Mouse (Mus musculus): ENCODE results near the gene Capn11. TPM values are rescaled to one million over a fixed set of nuclear protein-coding genes. Genes with fewer than 3 reads are reported as not detected.

Gene Capn11
- total RNA-seq, 4 experiments from 2014 or later, result 0.89 TPM; not detected in 3

- DNase-seq, result peak; percentile 83
Observed at GRCm38 (mm10) chr17:45596631-45597396, 62.3 kb downstream of the Capn11 start.

GRCm38 (mm10) chr17:45595736-45596390, 63.3 kb downstream of the Capn11 start:
- DNase-seq, result no peak

DNA sequence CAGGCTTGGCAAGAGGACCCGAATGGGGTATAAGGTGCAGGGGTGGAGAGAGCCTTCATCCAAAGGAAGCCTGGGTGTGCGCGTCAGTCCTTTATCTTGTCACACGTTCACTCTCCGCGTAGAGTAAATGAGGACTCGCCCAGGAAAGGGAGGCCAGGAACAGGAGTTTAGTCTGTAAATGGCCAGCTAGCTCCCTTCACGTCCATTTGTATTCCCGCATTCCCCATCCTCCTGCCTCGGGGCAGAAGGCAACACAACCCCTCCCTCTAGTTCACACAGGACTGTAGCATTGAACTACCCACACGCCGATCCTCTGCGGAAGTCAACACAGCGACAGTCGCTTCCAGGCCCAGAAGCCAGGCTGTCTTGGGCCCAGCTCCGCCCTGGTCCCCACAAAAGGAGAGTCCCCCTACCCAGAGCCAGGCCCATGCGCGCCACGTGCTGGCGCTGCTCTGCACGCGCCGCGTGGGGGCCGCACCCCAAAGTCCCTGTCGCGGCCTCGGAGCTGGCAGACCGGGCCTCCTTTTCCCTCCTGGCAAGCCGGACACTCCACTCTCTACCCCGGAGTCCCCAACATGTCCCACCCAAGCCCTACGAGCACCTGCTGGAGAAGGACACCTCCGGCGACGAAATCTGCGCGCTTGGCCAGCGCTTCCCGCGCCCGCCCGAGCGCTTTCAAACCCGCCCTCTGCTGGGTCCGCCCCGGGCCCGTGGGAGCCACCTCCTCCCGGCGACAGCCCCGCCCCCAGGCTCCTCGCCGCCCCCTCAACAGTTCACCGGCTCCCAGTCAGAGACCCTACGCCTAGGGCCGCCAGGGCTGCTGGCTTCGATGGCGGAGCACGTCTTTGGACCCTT, 64.0 kb downstream of the Capn11 start:
- peak; percentile 71 for DNase-seq

DNA sequence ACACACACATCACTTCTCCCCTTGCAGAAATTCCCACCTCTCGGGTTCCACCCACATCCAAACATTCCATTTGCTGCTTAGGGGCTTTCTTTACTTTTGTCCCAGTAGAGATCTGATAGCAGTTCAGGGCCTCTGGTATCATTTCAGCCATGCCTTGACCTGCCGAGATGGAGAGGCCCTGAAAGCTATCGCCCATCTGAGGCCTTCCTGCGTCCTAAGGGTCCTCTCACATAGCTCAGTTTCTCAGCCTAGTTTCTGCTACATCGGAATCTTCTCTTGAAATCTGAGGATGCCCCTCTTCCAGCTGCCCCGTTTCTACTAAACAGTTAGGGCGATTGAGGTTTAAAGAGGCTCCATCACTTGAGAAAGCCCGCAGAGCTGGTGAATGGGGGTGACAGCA, 64.9 kb downstream of the Capn11 start:
- DNase-seq, result no peak

- no peak for DNase-seq
Observed at GRCm38 (mm10) chr17:45593479-45593878, 65.6 kb downstream of the Capn11 start.

DNA sequence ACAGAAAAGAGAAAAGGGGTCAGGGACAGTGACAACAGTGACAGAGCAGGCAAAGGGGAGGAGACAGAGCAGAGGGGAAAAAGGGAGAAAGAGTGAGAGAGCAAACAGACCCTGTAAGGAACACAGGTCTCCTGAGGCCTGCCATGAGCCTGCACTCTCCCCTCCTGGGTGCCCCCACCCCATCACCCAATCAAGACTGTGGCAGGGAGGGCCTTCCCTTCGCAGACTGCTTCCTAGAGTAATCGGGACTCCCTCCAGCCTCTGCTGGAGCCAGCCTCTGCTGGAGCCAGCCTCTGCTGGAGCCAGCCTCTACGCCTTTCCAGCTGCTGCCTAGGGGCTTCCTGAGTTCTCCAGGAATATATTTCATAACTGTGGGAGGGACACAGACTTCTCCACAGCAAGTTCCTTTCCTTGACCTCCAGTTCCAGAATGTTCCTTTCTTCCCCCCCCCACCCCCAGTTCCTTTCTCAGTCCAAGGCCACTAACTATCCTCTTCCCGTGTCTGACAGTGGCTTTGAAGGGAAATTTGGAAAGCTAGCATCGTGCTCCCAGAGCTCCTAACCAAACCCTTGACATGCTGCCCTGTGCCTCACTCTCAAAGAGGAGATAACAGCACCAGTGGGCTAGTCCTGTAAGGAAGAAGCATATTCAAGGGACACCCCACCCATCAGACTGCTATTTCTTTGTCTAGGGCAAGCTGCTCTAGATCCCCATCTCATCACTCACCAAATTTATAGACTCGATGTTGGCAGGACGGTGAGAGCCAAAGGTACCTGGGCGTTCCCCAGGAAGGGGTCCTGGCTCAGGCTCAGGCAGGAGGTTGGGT, 66.3 kb downstream of the Capn11 start:
- DNase-seq, result no peak

DNA sequence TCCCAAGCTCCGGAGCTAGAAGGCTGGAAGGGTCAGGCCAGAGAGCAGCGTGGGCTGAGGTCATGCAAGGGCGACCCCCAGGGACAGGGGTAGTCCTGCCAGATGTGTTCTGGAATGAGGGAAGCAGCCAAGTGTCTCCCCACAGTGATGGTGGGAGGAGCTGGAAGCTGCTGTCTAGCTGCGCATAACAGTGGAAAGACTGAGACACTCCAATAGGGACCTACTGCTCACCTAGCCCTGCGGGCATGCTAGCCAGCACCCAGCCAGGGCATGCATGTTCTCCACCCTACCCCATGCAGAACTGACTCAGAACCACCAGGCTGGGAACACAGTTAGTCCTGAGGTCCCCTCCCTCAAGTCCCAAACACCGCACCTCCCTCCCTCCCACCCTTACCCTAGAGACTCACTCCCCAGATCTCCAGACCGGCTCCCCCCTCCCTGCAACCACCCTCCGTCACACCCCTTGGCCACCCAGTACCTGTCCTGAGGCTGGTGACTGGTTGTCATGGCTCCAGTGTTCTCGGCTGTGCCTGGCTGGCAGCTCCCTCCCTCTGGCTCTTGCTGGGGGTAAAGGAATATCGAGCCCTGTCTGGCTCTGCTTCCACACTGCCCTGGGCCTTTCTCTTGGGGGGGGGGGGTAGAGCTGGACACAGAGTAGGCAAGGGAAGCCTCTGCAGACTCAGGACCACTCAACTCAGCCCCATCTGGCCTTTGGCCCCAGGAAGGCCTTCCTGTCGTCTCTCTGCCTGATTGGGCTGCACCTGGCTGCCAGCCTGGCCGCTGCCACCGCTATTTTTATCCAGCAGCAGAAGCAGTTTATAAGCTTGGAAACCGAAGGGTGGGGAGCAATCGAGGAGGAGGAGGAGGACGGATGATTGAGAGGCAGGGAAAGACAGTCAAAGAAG, 67.2 kb downstream of the Capn11 start:
- no peak for DNase-seq

DNA sequence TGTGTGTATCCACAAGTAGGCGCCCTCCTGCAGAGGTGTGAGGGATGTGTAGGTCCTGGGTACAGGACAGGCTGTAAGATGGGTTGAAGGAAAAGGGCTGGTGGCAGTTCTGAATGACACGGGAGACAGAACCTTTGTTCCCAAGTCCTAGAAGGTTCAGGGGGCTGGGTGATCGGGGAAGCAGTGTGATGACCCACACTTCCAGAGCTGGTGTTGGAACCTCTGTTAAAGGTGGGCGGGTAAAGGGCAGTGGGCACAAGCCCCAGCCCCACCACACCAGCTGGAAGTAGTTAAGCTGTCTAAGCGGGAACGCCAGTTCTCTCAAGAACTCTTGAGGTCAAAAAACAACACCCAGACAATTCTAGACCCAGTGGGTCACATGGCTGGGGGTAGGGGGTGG, 68.7 kb downstream of the Capn11 start:
- no peak for DNase-seq

GRCm38 (mm10) chr17:45589844-45590243, 69.3 kb downstream of the Capn11 start:
- peak; percentile 85 for DNase-seq

DNA sequence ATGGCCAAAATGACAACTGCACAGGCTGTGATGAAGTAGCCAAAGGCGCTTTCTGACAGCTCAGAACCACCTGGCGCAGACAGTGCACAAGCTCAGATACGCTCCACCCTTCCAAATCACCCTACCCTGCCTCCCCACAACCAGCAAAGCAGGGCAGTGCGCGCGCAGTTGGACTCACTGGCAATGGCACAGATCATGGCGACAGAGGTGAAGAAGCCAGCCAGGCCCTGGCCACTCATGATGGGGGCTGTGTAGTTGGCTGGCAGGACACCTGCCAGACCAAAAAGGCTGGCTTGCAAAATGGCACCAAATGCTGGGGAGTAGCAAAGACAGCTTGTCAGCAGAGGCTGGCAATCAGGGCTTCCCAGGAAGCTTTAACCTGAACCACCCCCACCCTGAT, 69.9 kb downstream of the Capn11 start:
- DNase-seq, result no peak

DNA sequence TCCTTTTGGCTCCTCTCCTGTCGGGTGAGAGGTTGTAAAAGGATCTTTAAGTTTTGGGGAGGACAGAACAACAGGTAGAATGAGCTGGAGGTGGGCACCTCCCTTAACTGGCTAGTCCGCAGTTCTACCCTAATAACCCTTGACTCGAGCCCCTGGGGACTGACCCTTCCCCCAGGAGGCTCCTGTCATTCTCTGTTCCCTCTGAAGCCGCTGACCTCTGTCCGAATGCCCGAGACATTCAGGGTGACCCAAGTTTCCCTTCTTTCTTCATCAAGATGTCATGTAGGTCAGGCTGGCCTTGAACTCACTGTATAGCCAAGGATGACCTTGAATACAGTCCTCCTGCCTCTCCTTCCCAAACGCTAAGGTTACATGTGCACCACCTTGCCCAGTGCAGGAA, 70.8 kb downstream of the Capn11 start:
- no peak for DNase-seq

DNA sequence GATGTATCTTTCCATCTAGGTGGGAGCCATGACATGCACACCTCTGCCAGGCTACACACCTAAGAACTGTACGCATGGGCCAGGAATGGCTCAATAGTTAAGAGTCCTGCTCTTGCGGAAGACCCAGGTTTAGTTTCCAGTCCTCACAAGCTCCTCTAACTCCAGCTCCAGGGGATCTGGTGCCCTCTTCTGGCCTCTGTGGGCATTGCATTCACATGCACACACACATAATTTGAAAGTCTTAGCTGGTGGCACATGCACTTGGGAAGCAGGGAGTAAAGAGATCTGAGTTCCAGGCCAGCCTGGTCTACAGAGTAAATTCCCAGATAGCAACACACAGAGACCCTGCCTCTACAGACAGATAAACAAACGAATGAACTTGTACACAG, 72.7 kb downstream of the Capn11 start:
- DNase-seq, result no peak

DNA sequence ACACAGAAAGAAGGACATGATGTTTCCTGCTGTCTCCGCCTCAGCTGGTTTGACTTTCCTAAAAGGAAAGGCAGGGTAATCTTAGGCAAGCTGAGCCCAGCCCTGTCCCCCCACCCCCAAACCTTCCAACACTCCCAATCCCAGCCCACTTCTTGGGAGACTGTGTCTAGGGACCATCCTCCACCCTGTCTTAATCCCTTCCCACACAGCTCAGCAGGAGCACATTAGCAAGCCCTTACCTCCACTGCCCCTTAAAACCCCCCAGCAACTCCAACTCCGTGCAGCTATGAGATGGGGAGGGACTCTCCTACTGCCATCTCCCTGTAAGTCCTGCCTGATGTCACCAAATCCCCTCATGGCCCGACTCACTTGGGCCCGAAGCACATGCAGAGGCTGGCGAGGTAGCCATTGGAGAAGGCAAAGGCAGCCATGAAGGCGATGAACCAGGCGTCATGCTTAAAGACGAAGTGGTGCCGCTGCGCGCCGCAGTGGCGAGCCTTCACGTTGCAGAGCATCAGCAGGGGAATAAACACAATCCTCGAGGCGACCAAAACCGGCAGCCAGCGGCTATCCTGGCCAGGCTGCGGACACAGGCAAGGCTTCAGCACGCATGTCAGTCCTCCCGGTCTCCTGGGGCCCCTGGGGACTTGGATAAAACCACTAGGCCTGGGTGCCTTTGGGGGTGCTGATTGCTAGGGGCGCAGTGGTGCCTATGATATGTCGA, 73.2 kb downstream of the Capn11 start:
- no peak for DNase-seq

- DNase-seq, result peak; percentile 83
Observed at GRCm38 (mm10) chr17:45584939-45585678, 74.0 kb downstream of the Capn11 start.

DNA sequence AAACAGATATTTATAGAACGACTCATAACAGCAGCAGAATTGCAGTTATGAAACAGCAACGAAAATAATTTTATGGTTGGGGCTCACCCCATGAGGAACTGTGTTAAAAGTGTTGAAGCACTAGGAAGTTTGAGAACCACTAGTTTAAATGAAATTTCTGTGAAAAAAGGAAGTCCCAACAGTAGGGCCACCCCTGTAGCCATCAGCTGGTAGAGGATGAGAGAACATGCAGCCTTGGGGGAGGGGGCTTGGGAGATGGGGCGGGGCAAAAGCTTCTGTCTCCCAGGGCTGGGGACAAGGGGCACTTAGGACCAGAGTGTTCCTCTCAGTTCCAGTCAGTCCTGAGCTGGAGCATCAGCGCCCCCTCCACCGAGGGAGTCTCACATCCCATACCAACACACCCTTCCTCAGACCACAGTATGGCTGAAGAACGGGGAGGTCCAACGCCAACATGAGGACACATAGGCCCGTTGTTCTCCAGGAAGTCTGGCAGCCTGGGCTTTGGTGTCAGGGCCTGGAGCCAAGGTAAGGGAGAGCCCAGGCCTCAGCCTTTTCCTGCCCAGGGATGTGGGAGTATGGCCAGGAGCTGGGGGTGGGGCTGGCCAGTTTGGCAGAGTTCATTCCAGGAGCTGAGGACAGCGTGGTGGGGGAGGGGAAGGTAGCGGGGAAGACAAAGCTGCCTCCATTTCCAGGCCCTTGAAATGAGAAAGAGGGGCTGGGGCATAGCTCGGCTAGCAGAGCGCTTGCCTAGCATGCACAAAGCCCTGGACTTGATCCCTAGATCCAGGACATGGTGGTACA, 74.8 kb downstream of the Capn11 start:
- peak; percentile 85 for DNase-seq

DNA sequence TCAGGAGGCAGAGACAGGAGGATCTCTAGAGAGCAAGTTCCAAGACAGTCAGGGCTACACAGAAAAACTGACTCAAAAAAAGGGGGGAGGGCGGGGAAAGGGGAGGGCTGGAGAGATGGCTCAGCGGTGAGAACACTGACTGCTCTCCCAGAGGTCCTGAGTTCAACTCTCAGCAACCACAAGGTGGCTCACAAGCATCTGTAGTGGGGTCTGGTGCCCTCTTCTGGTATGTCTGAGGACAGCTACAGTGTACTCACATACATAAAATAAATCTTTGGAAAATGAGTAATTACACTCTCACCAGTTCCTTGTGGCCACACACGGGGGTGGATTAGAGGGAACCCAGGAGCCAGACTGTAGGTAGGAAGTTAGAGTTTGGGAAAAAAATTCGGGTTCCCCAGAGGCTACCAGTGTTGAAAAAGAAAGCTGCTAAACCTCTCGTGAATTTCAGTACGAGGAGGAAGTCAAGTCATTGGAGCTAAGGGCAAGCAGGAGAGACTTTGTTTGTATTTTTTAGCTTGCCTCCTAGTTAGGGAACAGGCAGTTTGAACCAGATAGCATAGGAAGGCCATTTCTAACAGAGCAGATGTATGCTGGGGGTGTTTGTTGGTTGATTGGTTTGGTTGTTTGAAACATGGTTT, 76.3 kb downstream of the Capn11 start:
- DNase-seq, result no peak

DNA sequence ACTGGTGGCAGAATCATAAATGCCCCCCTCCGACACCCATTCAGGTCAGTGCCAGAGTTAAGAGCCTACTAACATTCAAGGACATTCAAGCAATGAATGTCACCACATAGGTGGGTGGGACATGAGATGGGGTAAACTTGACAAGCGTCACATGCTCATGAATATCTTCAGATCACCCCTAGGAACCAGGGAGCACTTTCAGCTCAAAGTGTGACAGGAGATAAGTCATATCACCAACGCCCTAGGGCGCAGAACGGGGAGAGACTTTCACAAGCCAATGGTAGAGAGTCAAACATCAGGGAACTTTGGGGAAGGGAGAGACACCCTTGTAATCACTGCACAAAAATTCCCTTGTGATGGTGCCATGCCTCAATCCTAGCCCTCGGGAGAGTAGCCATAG, 76.9 kb downstream of the Capn11 start:
- no peak for DNase-seq

GRCm38 (mm10) chr17:45581567-45581983, 77.5 kb downstream of the Capn11 start:
- DNase-seq, result no peak

Measured in adrenal gland, adult 8-10 months (tissue).